Mouse (Mus musculus) lung, adult 2 months (tissue): ENCODE measurements around the gene Gm13290.
"Not testable (repeated sequence)": the region's sequence is repeated elsewhere in the genome, so short reads cannot be mapped to it uniquely, and the experiment has no call there.

Source experiments
- CTCF ChIP-seq: fragments of 200-500 bp; IDR thresholded peaks from 2 replicates; pipeline ENCODE4 v1.5.1; 2011; ENCODE audit warnings: mild to moderate bottlenecking, low read length, control low read depth; ENCODE audit not compliant: insufficient read depth
- POLR2A ChIP-seq: fragments of 200-500 bp; IDR thresholded peaks from 2 replicates; pipeline ENCODE4 v1.6.1; 2011; ENCODE audit warnings: low read depth, mild to moderate bottlenecking, control low read depth, low read length, borderline replicate concordance; ENCODE audit errors: extremely low read depth

- TF ChIP-seq CTCF, POLR2A: not testable (repeated sequence)
These were observed 20.5 kb downstream of the Gm13290 start, which contains the start of gene Gm13275 for GRCm38 (mm10) chr4:88793936-88794675.
